Mouse (Mus musculus) right cerebral cortex, adult 18-20 months (tissue): ENCODE results near the gene Hoxc10.

Source experiments
- DNase-seq: peaks from one replicate; pipeline ENCODE4 v3.0.0; 2022; ENCODE audit warnings: mixed read lengths

Hoxc10 gene

GRCm38 (mm10) chr15:102967511-102968397, 1.2 kb downstream of the Hoxc10 start:
- DNase-seq: no peak

GRCm38 (mm10) chr15:102969296-102969695, 2.7 kb downstream of the Hoxc10 start:
- no peak for DNase-seq

GRCm38 (mm10) chr15:102970740-102971139, 4.1 kb downstream of the Hoxc10 start:
- DNase-seq: peak; percentile 23

- DNase-seq: no peak
Observed at GRCm38 (mm10) chr15:102972254-102972653, 5.7 kb downstream of the Hoxc10 start.

GRCm38 (mm10) chr15:102972753-102973152, 6.2 kb downstream of the Hoxc10 start:
- DNase-seq: no peak

- DNase-seq: no peak
Observed at GRCm38 (mm10) chr15:102975034-102975433, 8.4 kb downstream of the Hoxc10 start.

GRCm38 (mm10) chr15:102975688-102976111, 9.1 kb downstream of the Hoxc10 start:
- no peak for DNase-seq

- DNase-seq: no peak
Observed at GRCm38 (mm10) chr15:102976171-102976570, 9.6 kb downstream of the Hoxc10 start, which contains the start of gene Hoxc9. TSS of gene Hoxc9 (plus strand) at chr15:102976439.

- DNase-seq: no peak
Observed at GRCm38 (mm10) chr15:102976631-102977422, 10.2 kb downstream of the Hoxc10 start.

GRCm38 (mm10) chr15:102977423-102977974, 10.9 kb downstream of the Hoxc10 start:
- no peak for DNase-seq

- no peak for DNase-seq
Observed at GRCm38 (mm10) chr15:102978615-102979515, 12.3 kb downstream of the Hoxc10 start.

GRCm38 (mm10) chr15:102979936-102980335, 13.3 kb downstream of the Hoxc10 start:
- DNase-seq: no peak

GRCm38 (mm10) chr15:102980352-102980751, 13.8 kb downstream of the Hoxc10 start:
- DNase-seq: no peak

- no peak for DNase-seq
Observed at GRCm38 (mm10) chr15:102980912-102981311, 14.3 kb downstream of the Hoxc10 start.

GRCm38 (mm10) chr15:102981379-102982288, 15.0 kb downstream of the Hoxc10 start:
- DNase-seq: no peak

- DNase-seq: no peak
Observed at GRCm38 (mm10) chr15:102983716-102984115, 17.1 kb downstream of the Hoxc10 start.

GRCm38 (mm10) chr15:102984521-102984920, 17.9 kb downstream of the Hoxc10 start:
- no peak for DNase-seq

GRCm38 (mm10) chr15:102984925-102985324, 18.3 kb downstream of the Hoxc10 start:
- DNase-seq: no peak

- peak; percentile 78 for DNase-seq
Observed at GRCm38 (mm10) chr15:102987124-102987833, 20.7 kb downstream of the Hoxc10 start.

- no peak for DNase-seq
Observed at GRCm38 (mm10) chr15:102988078-102988477, 21.5 kb downstream of the Hoxc10 start.
